Mouse (Mus musculus) left cerebral cortex, postnatal 14 days (tissue): ENCODE data around the gene Lrrc25. TPM values are rescaled to one million over a fixed set of nuclear protein-coding genes. Genes with fewer than 3 reads are reported as not detected.

ENCODE experiments used
- DNase-seq, 2 experiments: peaks; one replicate each; pipeline ENCODE4 v3.0.0; 2021 to 2022; ENCODE audit warnings: low spot score in 2 of 2, mixed read lengths in 1 of 2
- intact Hi-C: fragments of 180-260 bp; cut with DNase I; formaldehyde crosslinking; loops from one replicate; pipeline ENCODE4 v1.15.1; 2025
- total RNA-seq, 2 experiments: library from RNA; stranded (reverse); gene quantifications; 2 replicates each; pipeline ENCODE4 v1.2.3; 2021

Lrrc25 gene
- total RNA-seq, 2 experiments from 2014 or later = 0.90 to 0.97 TPM

DNA sequence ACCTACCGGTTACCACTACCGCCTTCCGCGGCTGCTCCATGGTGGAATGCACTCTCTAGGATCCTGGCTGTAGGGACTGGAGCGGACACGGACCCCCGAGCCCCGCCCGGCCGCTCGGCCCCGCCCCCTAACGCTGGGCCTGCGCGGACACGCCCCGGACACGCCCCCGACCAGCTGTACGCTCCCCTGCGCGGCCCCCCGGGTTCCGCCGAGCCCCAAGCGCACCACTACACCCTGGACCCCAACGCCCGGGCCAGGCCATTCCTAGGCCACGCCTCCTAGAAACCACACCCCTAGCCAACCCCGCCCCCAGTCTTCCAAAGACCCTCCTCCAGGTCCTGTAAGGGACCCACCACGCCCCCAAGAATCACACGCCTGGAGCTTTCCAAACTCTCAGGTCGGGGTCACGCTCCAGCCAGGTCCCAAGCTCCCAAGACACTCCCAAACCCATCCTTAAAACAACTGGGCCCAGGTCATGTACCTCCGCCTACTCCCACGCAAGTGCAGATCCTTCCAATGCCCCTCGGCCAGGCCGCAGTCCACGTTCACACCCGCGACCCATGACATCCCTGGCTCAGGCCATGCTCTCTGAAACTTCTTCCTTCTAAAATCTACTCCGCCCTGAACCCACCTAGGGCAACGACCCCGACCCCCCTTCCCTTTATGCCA, 43.8 kb downstream of the Lrrc25 start:
- peak; percentile 46 to 82 for DNase-seq
- intact Hi-C loops = loop anchor here (5.0 kb wide), 1 partner anchor 47 kb away; no protein-coding TSS in a partner anchor

GRCm38 (mm10) chr8:70660273-70660725, 44.3 kb downstream of the Lrrc25 start, which contains the start of gene Pgpep1:
TSS of gene Pgpep1 (minus strand) at chr8:70660388.
- no peak for DNase-seq
- intact Hi-C loops = no loop called here

GRCm38 (mm10) chr8:70663691-70664090, 47.7 kb downstream of the Lrrc25 start:
- DNase-seq = no peak
- intact Hi-C loops = no loop called here

- no peak for DNase-seq
- intact Hi-C loops = no loop called here
These were observed 48.7 kb downstream of the Lrrc25 start for GRCm38 (mm10) chr8:70664631-70665030.

DNA sequence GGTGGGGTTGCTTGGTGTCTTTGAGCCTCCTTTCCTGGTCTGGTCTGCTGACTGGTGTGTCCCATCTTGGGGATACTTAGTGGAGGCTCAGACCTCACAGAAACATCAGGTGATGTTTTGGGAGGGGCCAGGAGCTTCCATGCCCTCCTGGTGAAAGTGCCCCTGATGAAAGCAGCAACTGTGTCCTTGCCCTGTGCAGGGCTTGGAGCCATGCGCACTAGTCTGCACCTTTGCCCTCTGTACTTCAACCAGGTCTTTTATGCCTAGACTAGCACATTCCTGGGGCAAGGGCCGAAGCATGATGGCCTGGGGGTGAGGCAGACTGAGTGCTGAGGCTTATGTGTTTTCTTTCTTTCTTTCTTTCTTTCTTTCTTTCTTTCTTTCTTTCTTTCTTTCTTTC, 49.6 kb downstream of the Lrrc25 start:
- no peak for DNase-seq
- intact Hi-C loops = no loop called here

DNA sequence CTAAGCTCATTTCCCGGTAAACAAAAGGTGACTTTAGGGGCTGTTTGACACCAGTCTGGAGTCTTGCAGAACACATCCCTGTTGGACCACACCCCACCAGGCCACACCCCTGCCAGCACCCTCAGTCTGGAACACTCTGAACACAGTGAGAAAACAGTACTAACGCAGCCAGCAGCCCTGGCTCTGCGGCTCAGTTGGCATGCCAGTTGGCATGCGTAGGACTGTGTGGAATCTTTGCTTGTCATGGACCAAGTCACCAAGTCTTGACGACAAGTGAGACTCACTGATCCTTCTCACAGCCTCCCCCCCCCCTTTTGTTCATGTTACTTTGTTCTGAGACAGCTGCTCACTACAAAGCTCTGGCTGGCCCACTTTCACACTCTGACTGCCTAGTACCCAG, 51.1 kb downstream of the Lrrc25 start:
- DNase-seq = peak; percentile 46 to 78
- intact Hi-C loops = no loop called here

Other genes with a start within 250 kb of the Lrrc25 start
- gene Comp, start 242.6 kb upstream of the Lrrc25 start, total RNA-seq = under 1 TPM; 0.51 to 0.72 TPM
- gene Crtc1, start 176.6 kb upstream of the Lrrc25 start, total RNA-seq = 100 to 1,000 TPM; 109 to 111 TPM
- gene Klhl26, start 139.2 kb upstream of the Lrrc25 start, total RNA-seq = 10 to 100 TPM; 37.2 to 37.9 TPM
- gene Tmem59l, start 128.8 kb upstream of the Lrrc25 start, total RNA-seq = 100 to 1,000 TPM; 217 to 225 TPM
- 1 to 10 TPM; 5.8 to 7.5 TPM for gene Crlf1, start 123.0 kb upstream of the Lrrc25 start, total RNA-seq
- gene Rex1bd, start 109.4 kb upstream of the Lrrc25 start, total RNA-seq = 10 to 100 TPM; 96.6 to 99.7 TPM
- gene Uba52, start 105.4 kb upstream of the Lrrc25 start, total RNA-seq = 1,000 to 10,000 TPM in 1 of 2 experiments, 100 to 1,000 TPM in 1; 967 to 1,028 TPM
- 100 to 1,000 TPM; 396 to 406 TPM for gene Fkbp8, start 88.4 kb upstream of the Lrrc25 start, total RNA-seq
- 10 to 100 TPM; 40.8 to 43.4 TPM for gene Kxd1, start 88.2 kb upstream of the Lrrc25 start, total RNA-seq
- 10 to 100 TPM; 13.8 to 17.4 TPM for gene Ell, start 76.7 kb upstream of the Lrrc25 start, total RNA-seq
- gene Isyna1, start 21.8 kb upstream of the Lrrc25 start, total RNA-seq = 10 to 100 TPM; 47.5 to 51.0 TPM
- 100 to 1,000 TPM; 270 to 302 TPM for gene Ssbp4, start 7.3 kb upstream of the Lrrc25 start, total RNA-seq
- not detected for gene Gdf15, start 16.3 kb downstream of the Lrrc25 start, total RNA-seq
- 10 to 100 TPM; 14.8 to 19.0 TPM for gene Pgpep1, start 44.2 kb downstream of the Lrrc25 start, total RNA-seq
- gene Lsm4, start 57.1 kb downstream of the Lrrc25 start, total RNA-seq = 10 to 100 TPM; 64.3 to 69.7 TPM
- gene Jund, start 82.8 kb downstream of the Lrrc25 start, total RNA-seq = 100 to 1,000 TPM; 165 to 193 TPM
- gene Iqcn, start 87.3 kb downstream of the Lrrc25 start, total RNA-seq = under 1 TPM in 1 of 2 experiments, not detected in 1; 0.08 TPM
- not detected for gene Gm3336, start 102.4 kb downstream of the Lrrc25 start, total RNA-seq
- 1 to 10 TPM; 1.0 to 1.7 TPM for gene Pde4c, start 107.6 kb downstream of the Lrrc25 start, total RNA-seq
- gene Rab3a, start 138.5 kb downstream of the Lrrc25 start, total RNA-seq = 100 to 1,000 TPM; 926 to 947 TPM
- gene Mpv17l2, start 144.8 kb downstream of the Lrrc25 start, total RNA-seq = 10 to 100 TPM; 36.3 to 36.5 TPM
- 100 to 1,000 TPM; 162 to 174 TPM for gene Pik3r2, start 160.6 kb downstream of the Lrrc25 start, total RNA-seq
- 100 to 1,000 TPM; 176 to 185 TPM for gene Mast3, start 188.9 kb downstream of the Lrrc25 start, total RNA-seq
- 1 to 10 TPM; 1.2 TPM for gene Il12rb1, start 192.3 kb downstream of the Lrrc25 start, total RNA-seq
- 10 to 100 TPM; 10.2 to 17.2 TPM for gene Arrdc2, start 223.6 kb downstream of the Lrrc25 start, total RNA-seq
- gene Kcnn1, start 247.1 kb downstream of the Lrrc25 start, total RNA-seq = 10 to 100 TPM; 17.2 to 19.2 TPM